Mouse (Mus musculus): ENCODE measurements around the gene Zfp93. TPM values are rescaled to one million over a fixed set of nuclear protein-coding genes. Genes with fewer than 3 reads are reported as not detected.

The Zfp93 gene
- polyA plus RNA-seq, 1 experiment from 2014 or later = 6.8 TPM

- Histone ChIP-seq H3K4me3 (ENCODE audit: low read length) (no peak overlapping the region), H3K9ac (ENCODE audit: low read depth, low read length) (no peak overlapping the region), H3K9me3 (ENCODE audit: control insufficient read depth, low read length) (0 out of 2 replicates have a peak, but pooled peaks cover 4% of the 10 kb centered on the region), H3K36me3 (ENCODE audit: control insufficient read depth, insufficient read depth, low read length) (peaks cover 17% of the 10 kb centered on the region), H3K27ac (ENCODE audit: low read length) (no peak overlapping the region), H3K27me3 (replicated peaks; ENCODE audit: control insufficient read depth, insufficient read depth, low read length) (no peaks in the 10 kb centered on the region), H3K4me2 (ENCODE audit: low read depth, low read length) (no peak overlapping the region), H3K4me1 (ENCODE audit: control insufficient read depth, insufficient read depth, low read length) (no peaks in the 10 kb centered on the region)
- ATAC-seq = no peak
- WGBS = 87% methylated on average over 5 of the region's 5 CpGs
Observed at GRCm38 (mm10) chr7:24287670-24288069, 17.4 kb downstream of the Zfp93 start.

GRCm38 (mm10) chr7:24288512-24288911 lies 18.3 kb downstream of the Zfp93 start:
- no peak overlapping the region for H3K4me3 ChIP-seq (ENCODE audit: low read length)
- H3K4me1 ChIP-seq (ENCODE audit: control insufficient read depth, insufficient read depth, low read length) = no peaks in the 10 kb centered on the region
- H3K9me3 ChIP-seq (ENCODE audit: control insufficient read depth, low read length) = 0 out of 2 replicates have a peak, but pooled peaks cover 4% of the 10 kb centered on the region
- ATAC-seq = no peak
- H3K4me2 ChIP-seq (ENCODE audit: low read depth, low read length) = no peak overlapping the region
- H3K27ac ChIP-seq (ENCODE audit: low read length) = no peak overlapping the region
- H3K9ac ChIP-seq (ENCODE audit: low read depth, low read length) = no peak overlapping the region
- peaks cover 19% of the 10 kb centered on the region for H3K36me3 ChIP-seq (ENCODE audit: control insufficient read depth, insufficient read depth, low read length)
- WGBS = 92% methylated on average over 6 of the region's 6 CpGs
- H3K27me3 ChIP-seq (replicated peaks; ENCODE audit: control insufficient read depth, insufficient read depth, low read length) = no peaks in the 10 kb centered on the region

- Histone ChIP-seq H3K4me2 (ENCODE audit: low read depth, low read length) (no peak overlapping the region), H3K9ac (ENCODE audit: low read depth, low read length) (no peak overlapping the region), H3K27ac (ENCODE audit: low read length) (no peak overlapping the region), H3K9me3 (ENCODE audit: control insufficient read depth, low read length) (no peaks in the 10 kb centered on the region), H3K4me1 (ENCODE audit: control insufficient read depth, insufficient read depth, low read length) (no peaks in the 10 kb centered on the region), H3K27me3 (replicated peaks; ENCODE audit: control insufficient read depth, insufficient read depth, low read length) (no peaks in the 10 kb centered on the region), H3K36me3 (ENCODE audit: control insufficient read depth, insufficient read depth, low read length) (peaks cover 19% of the 10 kb centered on the region), H3K4me3 (ENCODE audit: low read length) (no peak overlapping the region)
- WGBS = 95% methylated on average over 4 of the region's 4 CpGs
- no peak for ATAC-seq
Observed at GRCm38 (mm10) chr7:24290106-24290693, 20.0 kb downstream of the Zfp93 start.

- no peak overlapping the region for H3K27ac ChIP-seq (ENCODE audit: low read length)
- WGBS = 88% methylated on average over 27 of the region's 27 CpGs
- no peak overlapping the region for H3K4me3 ChIP-seq (ENCODE audit: low read length)
- no peak overlapping the region for H3K4me2 ChIP-seq (ENCODE audit: low read depth, low read length)
- no peaks in the 10 kb centered on the region for H3K9me3 ChIP-seq (ENCODE audit: control insufficient read depth, low read length)
- H3K27me3 ChIP-seq (replicated peaks; ENCODE audit: control insufficient read depth, insufficient read depth, low read length) = no peaks in the 10 kb centered on the region
- peaks cover 22% of the 10 kb centered on the region for H3K36me3 ChIP-seq (ENCODE audit: control insufficient read depth, insufficient read depth, low read length)
- no peaks in the 10 kb centered on the region for H3K4me1 ChIP-seq (ENCODE audit: control insufficient read depth, insufficient read depth, low read length)
- no peak for ATAC-seq
- no peak overlapping the region for H3K9ac ChIP-seq (ENCODE audit: low read depth, low read length)
Observed at GRCm38 (mm10) chr7:24291387-24292090, 21.3 kb downstream of the Zfp93 start.

- Histone ChIP-seq H3K4me1 (ENCODE audit: control insufficient read depth, insufficient read depth, low read length) (peaks cover 3% of the 10 kb centered on the region; the same call in 1 of the 2 replicates), H3K9me3 (ENCODE audit: control insufficient read depth, low read length) (no peaks in the 10 kb centered on the region), H3K27me3 (replicated peaks; ENCODE audit: control insufficient read depth, insufficient read depth, low read length) (no peaks in the 10 kb centered on the region), H3K4me2 (ENCODE audit: low read depth, low read length) (no peak overlapping the region), H3K4me3 (ENCODE audit: low read length) (no peak overlapping the region), H3K27ac (ENCODE audit: low read length) (no peak overlapping the region), H3K36me3 (ENCODE audit: control insufficient read depth, insufficient read depth, low read length) (peaks cover 22% of the 10 kb centered on the region), H3K9ac (ENCODE audit: low read depth, low read length) (no peak overlapping the region)
- peak; percentile 67 for ATAC-seq
- WGBS = 76% methylated on average over 12 of the region's 12 CpGs
Observed at GRCm38 (mm10) chr7:24293061-24293851, 23.0 kb downstream of the Zfp93 start.

GRCm38 (mm10) chr7:24294763-24295162 lies 24.5 kb downstream of the Zfp93 start:
- Histone ChIP-seq H3K4me1 (ENCODE audit: control insufficient read depth, insufficient read depth, low read length) (peaks cover 5% of the 10 kb centered on the region; the same call in 1 of the 2 replicates), H3K4me3 (ENCODE audit: low read length) (no peak overlapping the region), H3K36me3 (ENCODE audit: control insufficient read depth, insufficient read depth, low read length) (peaks cover 22% of the 10 kb centered on the region), H3K9ac (ENCODE audit: low read depth, low read length) (no peak overlapping the region), H3K27ac (ENCODE audit: low read length) (no peak overlapping the region), H3K4me2 (ENCODE audit: low read depth, low read length) (no peak overlapping the region), H3K9me3 (ENCODE audit: control insufficient read depth, low read length) (no peaks in the 10 kb centered on the region), H3K27me3 (replicated peaks; ENCODE audit: control insufficient read depth, insufficient read depth, low read length) (no peaks in the 10 kb centered on the region)
- no peak for ATAC-seq
- WGBS = 96% methylated on average over 4 of the region's 4 CpGs

- peaks cover 11% of the 10 kb centered on the region; the same call in 1 of the 2 replicates for H3K4me1 ChIP-seq (ENCODE audit: control insufficient read depth, insufficient read depth, low read length)
- H3K4me3 ChIP-seq (ENCODE audit: low read length) = no peak overlapping the region
- WGBS = 96% methylated on average over 7 of the region's 7 CpGs
- no peak overlapping the region for H3K27ac ChIP-seq (ENCODE audit: low read length)
- ATAC-seq = no peak
- no peak overlapping the region for H3K4me2 ChIP-seq (ENCODE audit: low read depth, low read length)
- H3K27me3 ChIP-seq (replicated peaks; ENCODE audit: control insufficient read depth, insufficient read depth, low read length) = no peaks in the 10 kb centered on the region
- no peak overlapping the region for H3K9ac ChIP-seq (ENCODE audit: low read depth, low read length)
- no peaks in the 10 kb centered on the region for H3K9me3 ChIP-seq (ENCODE audit: control insufficient read depth, low read length)
- peaks cover 22% of the 10 kb centered on the region for H3K36me3 ChIP-seq (ENCODE audit: control insufficient read depth, insufficient read depth, low read length)
Observed at GRCm38 (mm10) chr7:24295376-24295775, 25.2 kb downstream of the Zfp93 start.

- 94% methylated on average over 7 of the region's 7 CpGs for WGBS
- H3K9me3 ChIP-seq (ENCODE audit: control insufficient read depth, low read length) = no peaks in the 10 kb centered on the region
- H3K4me1 ChIP-seq (ENCODE audit: control insufficient read depth, insufficient read depth, low read length) = peaks cover 11% of the 10 kb centered on the region; the same call in 1 of the 2 replicates
- H3K4me2 ChIP-seq (ENCODE audit: low read depth, low read length) = no peak overlapping the region
- no peaks in the 10 kb centered on the region for H3K27me3 ChIP-seq (replicated peaks; ENCODE audit: control insufficient read depth, insufficient read depth, low read length)
- peaks cover 14% of the 10 kb centered on the region; the same call in 1 of the 2 replicates for H3K36me3 ChIP-seq (ENCODE audit: control insufficient read depth, insufficient read depth, low read length)
- H3K9ac ChIP-seq (ENCODE audit: low read depth, low read length) = no peak overlapping the region
- H3K4me3 ChIP-seq (ENCODE audit: low read length) = no peak overlapping the region
- no peak overlapping the region for H3K27ac ChIP-seq (ENCODE audit: low read length)
- no peak for ATAC-seq
Observed at GRCm38 (mm10) chr7:24296386-24296785, 26.2 kb downstream of the Zfp93 start.

Measured in intestine, embryonic 16.5 days (tissue).